Mouse (Mus musculus) kidney, adult 9 months (tissue): ENCODE data around the gene Oas2.

ENCODE experiments used
- DNase-seq: peaks from one replicate; pipeline ENCODE4 v3.0.0; 2022

Gene Oas2

DNA sequence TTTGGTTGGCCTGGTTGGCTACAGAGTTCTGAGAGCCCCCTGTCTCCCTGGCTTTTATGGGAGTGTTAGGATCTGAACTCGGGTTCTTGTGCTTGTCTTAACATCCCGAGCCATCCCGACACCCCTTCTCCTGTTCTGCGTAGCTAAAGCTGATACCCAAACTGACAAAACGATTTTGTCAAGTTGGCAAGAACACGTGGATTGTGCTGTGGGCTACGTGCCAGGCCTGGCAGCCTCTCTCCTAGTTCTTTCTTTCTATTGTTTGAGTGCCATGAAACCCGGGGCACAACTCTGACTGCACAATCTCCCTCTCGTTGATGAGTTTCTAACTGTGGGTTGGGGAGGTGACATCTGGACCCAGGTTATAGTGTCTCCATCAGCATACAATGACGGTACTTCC is 20.3 kb downstream of the Oas2 start:
- DNase-seq = no peak

GRCm38 (mm10) chr5:120725811-120726455 is 23.7 kb downstream of the Oas2 start:
- no peak for DNase-seq

DNA sequence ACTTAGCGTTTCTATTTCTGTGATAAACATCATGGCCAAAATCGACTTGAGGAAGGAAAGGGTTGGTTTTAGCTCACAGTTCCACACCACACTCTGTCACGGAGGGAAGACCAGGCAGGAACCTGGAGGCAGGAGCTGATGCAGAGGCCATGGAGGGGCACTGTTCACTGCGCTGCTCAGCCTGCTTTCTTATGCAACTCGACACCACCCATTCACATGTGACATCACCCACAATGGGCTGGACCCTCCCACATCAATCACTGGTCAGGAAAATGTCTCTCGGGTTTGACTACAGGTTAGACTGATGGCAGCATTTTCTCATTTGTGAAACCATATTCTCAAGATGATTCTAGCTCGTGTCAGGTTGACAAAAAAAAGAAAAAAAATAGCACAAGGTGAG is 28.6 kb downstream of the Oas2 start:
- DNase-seq = no peak

DNA sequence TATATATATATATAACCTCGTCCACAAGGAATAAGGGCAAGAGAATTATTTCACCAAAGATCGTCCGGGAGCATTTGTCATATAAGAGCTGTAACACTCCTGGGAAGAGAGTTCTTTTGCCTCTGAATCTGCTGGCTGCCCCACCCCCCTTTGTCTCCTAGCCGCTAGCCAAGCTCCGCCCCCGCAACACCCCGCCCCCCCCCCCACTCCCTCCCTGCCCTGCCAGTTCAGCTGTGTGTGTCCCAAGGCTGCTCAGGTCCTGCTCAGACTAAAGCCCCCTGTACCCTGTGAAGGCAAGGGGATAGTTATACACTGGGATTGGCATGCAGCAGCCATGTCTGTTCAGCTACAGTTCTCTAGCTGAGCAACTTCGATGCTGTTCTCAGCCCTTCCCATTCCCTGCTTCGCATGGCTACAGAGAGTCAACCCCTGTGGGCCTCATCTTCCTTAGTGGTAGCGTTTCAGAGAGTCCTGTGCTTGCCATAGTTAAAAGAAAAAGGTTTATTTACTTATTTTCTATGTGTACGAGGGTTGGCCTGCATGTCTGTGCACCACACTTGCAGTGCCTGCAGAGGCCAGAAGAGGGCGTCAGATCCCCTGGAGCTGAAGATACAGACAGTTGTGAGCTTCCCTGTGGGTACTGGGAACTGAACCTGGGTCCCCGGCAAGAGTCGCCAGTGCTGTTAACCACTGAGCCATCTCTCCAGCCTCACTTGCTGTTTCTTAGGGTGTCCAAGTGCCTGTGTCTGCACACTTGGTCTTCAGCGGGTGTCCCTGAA is 30.9 kb downstream of the Oas2 start:
- DNase-seq = no peak

DNA sequence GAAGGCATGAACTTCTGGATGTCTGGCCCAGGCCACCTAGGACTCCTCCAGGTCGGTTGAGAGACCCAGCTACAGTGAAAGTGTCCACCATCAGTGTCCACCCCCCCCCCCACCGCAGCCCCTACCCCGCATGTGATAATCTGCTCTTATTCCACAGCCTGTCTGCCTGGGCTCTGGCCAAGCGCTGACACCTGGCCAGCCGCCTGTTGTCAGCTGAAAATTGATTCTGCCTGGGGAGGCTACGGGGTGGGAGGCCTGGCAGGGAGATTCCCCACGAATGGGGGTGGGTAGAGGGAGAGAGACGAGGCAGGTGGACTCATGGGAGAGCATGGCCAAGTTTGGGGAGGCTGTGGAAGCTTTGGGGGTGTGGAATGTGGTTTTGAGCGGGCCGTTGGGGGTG is 32.5 kb downstream of the Oas2 start:
- no peak for DNase-seq

- DNase-seq = peak; percentile 57
These were observed 35.3 kb downstream of the Oas2 start for GRCm38 (mm10) chr5:120714314-120714713.

GRCm38 (mm10) chr5:120712721-120713120 is 36.9 kb downstream of the Oas2 start:
- no peak for DNase-seq

GRCm38 (mm10) chr5:120711827-120712226 is 37.8 kb downstream of the Oas2 start, which contains the start of gene Dtx1:
Dtx1 (minus strand) TSS chr5:120711927.
- no peak for DNase-seq

GRCm38 (mm10) chr5:120711416-120711815 is 38.2 kb downstream of the Oas2 start:
- DNase-seq = no peak

DNA sequence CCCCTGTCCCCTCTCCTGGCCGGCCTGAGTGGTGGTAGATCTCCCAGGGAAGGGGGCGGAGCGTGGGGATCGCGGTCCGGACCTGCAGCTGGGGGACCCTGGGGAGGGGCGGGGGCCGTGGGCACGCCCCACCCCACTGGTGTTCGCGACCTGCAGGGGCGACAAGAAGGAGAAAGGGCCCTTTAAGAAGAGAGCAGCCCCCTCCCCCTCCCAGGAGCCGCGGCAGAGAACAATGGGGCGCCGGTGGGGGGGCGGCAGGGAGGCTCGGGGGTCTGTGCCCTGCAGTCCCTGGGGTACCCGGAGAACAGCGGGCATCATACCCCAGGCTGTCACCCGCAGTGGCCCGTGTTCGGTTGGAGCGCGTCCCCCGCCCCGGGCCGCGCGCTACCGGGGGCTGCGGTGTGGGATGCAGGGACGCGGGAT is 38.8 kb downstream of the Oas2 start:
- no peak for DNase-seq

DNA sequence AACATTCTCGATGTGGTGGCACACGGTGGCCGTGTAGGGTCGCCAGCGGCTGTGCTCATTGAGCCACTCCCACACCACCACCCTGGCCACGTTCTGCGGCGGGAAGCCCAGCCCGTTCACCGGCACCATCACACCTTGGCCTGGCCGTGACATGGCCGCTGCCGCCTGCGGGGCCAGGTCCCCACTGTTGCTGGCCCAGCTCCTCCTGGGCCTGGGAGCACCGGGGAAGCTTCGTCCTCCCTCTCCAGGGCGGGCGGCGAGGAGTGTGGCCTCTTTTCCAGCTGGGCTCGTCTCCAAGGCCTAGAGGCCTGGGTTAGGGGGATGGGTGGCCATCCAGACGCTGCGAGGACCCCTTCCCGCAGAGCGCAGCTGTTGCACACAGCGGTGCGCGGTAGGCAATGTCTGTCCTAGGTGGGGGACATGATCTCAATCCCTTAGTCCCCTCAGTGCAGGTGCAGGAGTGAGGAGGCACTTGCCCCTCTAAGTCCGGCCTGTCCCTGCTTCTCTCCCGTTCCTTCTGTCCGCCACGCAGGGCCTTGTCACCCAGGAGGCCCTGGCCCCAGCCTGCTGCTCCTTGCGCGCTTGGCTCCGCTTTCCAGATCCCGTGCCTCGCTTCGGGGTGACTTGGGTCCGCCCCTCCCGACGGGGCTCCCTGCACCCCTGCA is 39.4 kb downstream of the Oas2 start:
- DNase-seq = no peak

DNA sequence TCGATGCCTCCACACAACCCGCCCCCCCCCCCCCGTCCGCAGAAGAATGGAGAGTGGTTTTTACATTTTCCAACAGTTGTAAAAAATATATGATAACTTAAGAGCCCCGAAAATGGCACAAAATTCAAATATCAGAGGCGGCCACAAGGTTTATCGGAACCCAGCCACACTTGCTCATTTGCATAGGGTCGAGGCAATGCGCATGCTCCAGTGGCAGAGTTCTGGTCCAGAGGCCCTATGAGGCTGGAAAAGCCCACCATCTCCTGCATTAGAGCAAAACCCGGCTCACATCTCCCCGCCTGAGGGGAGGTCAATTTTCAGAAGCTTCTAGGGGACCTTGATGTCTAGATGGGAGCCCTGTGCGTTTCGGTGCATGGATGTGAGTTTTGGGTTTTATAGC is 42.7 kb downstream of the Oas2 start:
- no peak for DNase-seq

DNA sequence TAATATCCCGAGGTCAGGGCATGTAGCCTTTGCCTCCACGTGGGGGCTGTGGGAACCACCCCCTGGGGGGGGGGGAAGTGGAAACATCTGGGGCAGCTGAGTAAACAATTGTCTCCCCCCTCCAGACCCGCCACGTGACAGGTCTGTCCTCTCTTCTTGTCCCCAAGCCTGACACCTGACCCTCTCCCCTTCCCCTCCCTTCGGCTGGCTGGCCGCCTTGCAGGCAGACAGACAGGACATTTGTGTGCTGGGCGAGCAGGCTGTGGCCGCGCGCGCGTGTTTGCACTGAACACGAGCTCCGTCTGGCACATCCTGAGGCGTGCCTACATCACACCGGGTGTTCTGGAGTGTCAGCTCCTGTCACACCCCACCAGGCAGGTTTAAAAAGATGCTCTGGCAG is 43.1 kb downstream of the Oas2 start:
- DNase-seq = no peak

- no peak for DNase-seq
These were observed 45.2 kb downstream of the Oas2 start for GRCm38 (mm10) chr5:120704421-120704820.

- no peak for DNase-seq
These were observed 46.0 kb downstream of the Oas2 start for GRCm38 (mm10) chr5:120703660-120704059.

- DNase-seq = no peak
These were observed 46.7 kb downstream of the Oas2 start for GRCm38 (mm10) chr5:120702969-120703368.

DNA sequence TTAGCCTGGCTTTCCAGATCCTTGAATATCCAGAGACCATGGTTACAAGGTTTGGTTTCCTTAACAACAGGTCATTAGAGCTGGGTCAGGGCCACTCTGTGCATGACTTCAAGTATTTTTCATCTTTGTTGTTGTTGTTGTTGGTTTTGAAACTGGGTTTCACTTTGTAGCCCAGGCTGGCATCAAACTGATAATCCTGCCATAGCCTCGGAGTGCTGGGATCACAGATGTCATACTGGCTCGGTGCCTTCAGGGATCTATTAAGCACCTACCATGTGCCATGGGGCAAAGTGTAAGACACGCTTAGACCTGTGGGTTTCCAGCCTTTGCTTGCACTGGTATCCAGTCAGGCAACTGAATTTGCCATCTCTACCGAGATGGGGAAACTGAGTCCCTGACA is 47.2 kb downstream of the Oas2 start:
- DNase-seq = no peak

DNA sequence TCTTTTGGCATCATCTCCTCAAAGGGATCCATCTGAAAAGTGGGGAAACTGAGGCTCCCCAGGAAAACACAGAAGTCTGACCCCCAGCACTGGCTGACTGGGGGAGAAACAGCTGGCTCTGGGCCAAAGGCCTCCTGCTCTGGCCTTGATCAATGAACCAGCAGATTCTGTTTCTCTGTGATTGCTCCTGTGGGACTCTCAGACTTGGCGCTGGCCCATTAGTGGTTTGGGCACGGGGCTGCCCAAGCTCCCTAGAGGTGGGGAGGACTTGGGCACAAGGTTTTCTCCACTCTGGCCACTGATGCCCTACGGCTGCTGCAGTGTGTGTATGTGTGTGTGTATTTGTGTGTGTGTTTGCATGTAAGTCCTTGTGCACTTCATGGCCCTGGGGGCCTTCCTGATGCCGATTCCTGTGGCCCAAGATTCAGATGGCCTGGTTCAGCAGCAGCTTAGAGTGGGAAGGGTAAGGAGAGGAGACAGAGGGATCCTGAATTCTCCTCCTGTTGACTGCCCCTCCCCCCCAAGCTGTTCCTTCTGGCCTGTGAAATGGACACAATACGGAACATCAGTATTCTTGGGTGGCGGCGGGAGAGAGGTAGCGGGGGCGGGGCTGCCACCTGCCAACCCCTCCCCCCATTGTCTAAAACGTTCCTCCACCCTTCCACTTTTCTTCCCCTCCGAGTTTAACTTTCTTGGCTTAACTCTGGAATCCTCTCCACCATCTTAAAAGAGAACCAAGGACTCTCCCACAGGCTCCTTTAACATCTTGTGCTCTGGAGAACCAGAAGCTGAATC is 48.5 kb downstream of the Oas2 start:
- no peak for DNase-seq

GRCm38 (mm10) chr5:120698801-120699391 is 50.8 kb downstream of the Oas2 start:
- no peak for DNase-seq

- no peak for DNase-seq
These were observed 51.5 kb downstream of the Oas2 start for GRCm38 (mm10) chr5:120698181-120698580.

- DNase-seq = no peak
These were observed 52.8 kb downstream of the Oas2 start for GRCm38 (mm10) chr5:120696865-120697264.

- DNase-seq = no peak
These were observed 53.5 kb downstream of the Oas2 start for GRCm38 (mm10) chr5:120696057-120696743.
